ENCODE assay signal across 23 mouse cellular contexts in genomic region chr11:88688644-88689043, GRCm38 (mm10). TPM values are rescaled to one million over a fixed set of nuclear protein-coding genes. Genes with fewer than 3 reads are reported as not detected.
DNase-seq lines count a peak whose midpoint lies in the region; ATAC-seq and TF ChIP-seq lines count a peak whose summit lies in the region.
"Had no signal": no experiment of that assay in that cellular context is flagged by ENCODE, and none has a peak within 500 bp of the region (broad histone marks: within the 10 kb centered on the region; RNA-seq: fewer than 3 reads in every experiment).

No protein-coding gene starts in this region.

- H3K9ac ChIP-seq in kidney, embryonic 16.5 days (replicated peaks; ENCODE audit: low read length), result 0 out of 2 replicates have a peak overlapping the region, but pooled peaks have one; percentile 22
- no peak overlapping the region for H3K9ac ChIP-seq in midbrain, embryonic 11.5 days (ENCODE audit: low read length)
- H3K9ac ChIP-seq in liver, postnatal 0 days (replicated peaks), result no peak overlapping the region
- H3K9ac ChIP-seq: heart, embryonic 15.5 days; lung, embryonic 15.5 days had no signal

- no peak for TF ChIP-seq CTCF in liver, postnatal 0 days (IDR thresholded peaks at IDR 0.05; ENCODE audit: low read depth)

- H3K9me3 ChIP-seq in kidney, embryonic 16.5 days (ENCODE audit: low read length), result no peaks in the 10 kb centered on the region
- no peaks in the 10 kb centered on the region for H3K9me3 ChIP-seq in midbrain, embryonic 10.5 days (replicated peaks)
- no peaks in the 10 kb centered on the region for H3K9me3 ChIP-seq in midbrain, embryonic 11.5 days (ENCODE audit: control insufficient read depth, low read length)
- H3K9me3 ChIP-seq in liver, postnatal 0 days (ENCODE audit: low read length), result no peaks in the 10 kb centered on the region
- H3K9me3 ChIP-seq: heart, embryonic 15.5 days; lung, embryonic 15.5 days; megakaryocyte, embryonic 14.5 days had no signal

- peak overlapping the region; percentile 88; the same call in 1 of the 2 replicates for H3K27ac ChIP-seq in kidney, embryonic 16.5 days (ENCODE audit: low read length)
- peak overlapping the region; percentile 78 for H3K27ac ChIP-seq in midbrain, embryonic 10.5 days (replicated peaks)
- H3K27ac ChIP-seq in midbrain, embryonic 11.5 days (ENCODE audit: low read depth, low read length), result no peak overlapping the region
- peak overlapping the region; percentile 30; the same call in 1 of the 2 replicates for H3K27ac ChIP-seq in liver, postnatal 0 days (ENCODE audit: low read depth)
- H3K27ac ChIP-seq: heart, adult 2 months; heart, embryonic 15.5 days; hindbrain, postnatal 0 days; stomach, postnatal 0 days had no signal

- intact Hi-C loops in left cerebral cortex, postnatal 36 days (cut with DNase I), result no loop called here

- H3K4me1 ChIP-seq in kidney, embryonic 16.5 days (ENCODE audit: insufficient read depth, low read length), result peaks cover 91% of the 10 kb centered on the region
- peaks cover 97% of the 10 kb centered on the region for H3K4me1 ChIP-seq in midbrain, embryonic 10.5 days
- peaks cover 63% of the 10 kb centered on the region for H3K4me1 ChIP-seq in midbrain, embryonic 11.5 days (ENCODE audit: control insufficient read depth, insufficient read depth, low read length)
- H3K4me1 ChIP-seq in liver, postnatal 0 days (ENCODE audit: insufficient read depth), result peaks cover 27% of the 10 kb centered on the region

- peaks cover 16% of the 10 kb centered on the region for H3K36me3 ChIP-seq in kidney, embryonic 16.5 days (ENCODE audit: insufficient read depth, low read length)
- peaks cover 72% of the 10 kb centered on the region for H3K36me3 ChIP-seq in midbrain, embryonic 10.5 days
- H3K36me3 ChIP-seq in midbrain, embryonic 11.5 days (ENCODE audit: control insufficient read depth, insufficient read depth, low read length), result peaks cover 16% of the 10 kb centered on the region
- peaks cover 3% of the 10 kb centered on the region; the same call in 1 of the 2 replicates for H3K36me3 ChIP-seq in liver, postnatal 0 days (replicated peaks; ENCODE audit: insufficient read depth, low read length)
- H3K36me3 ChIP-seq: lung, embryonic 15.5 days had no signal

- no peak for ATAC-seq in kidney, embryonic 16.5 days (ENCODE audit: low FRiP score, low TSS enrichment)
- no peak for ATAC-seq in midbrain, embryonic 11.5 days (ENCODE audit: low FRiP score)
- ATAC-seq in liver, postnatal 0 days, result peak; percentile 83
- ATAC-seq: hindbrain, postnatal 0 days; intestine, postnatal 0 days had no signal

- no peaks in the 10 kb centered on the region for H3K27me3 ChIP-seq in kidney, embryonic 16.5 days (ENCODE audit: insufficient read depth, low read length)
- no peaks in the 10 kb centered on the region for H3K27me3 ChIP-seq in midbrain, embryonic 10.5 days (ENCODE audit: low read depth, poor library complexity, severe bottlenecking)
- no peaks in the 10 kb centered on the region for H3K27me3 ChIP-seq in midbrain, embryonic 11.5 days (ENCODE audit: control insufficient read depth, insufficient read depth, low read length)
- no peaks in the 10 kb centered on the region for H3K27me3 ChIP-seq in liver, postnatal 0 days (ENCODE audit: insufficient read depth, low read length)
- H3K27me3 ChIP-seq: heart, embryonic 15.5 days; lung, embryonic 15.5 days; megakaryocyte, embryonic 14.5 days had no signal

- no peak for DNase-seq in kidney, postnatal 25 days
- no peak for DNase-seq in midbrain, embryonic 10.5 days (ENCODE audit: low spot score)
- no peak for DNase-seq in midbrain, embryonic 11.5 days (ENCODE audit: low spot score, missing footprints)
- DNase-seq in R1 (ENCODE audit: low read depth, low spot score), result peak; percentile 66
- peak; percentile 29 for DNase-seq in liver, postnatal 0 days
- DNase-seq in left cerebral cortex, postnatal 36 days (ENCODE audit: low spot score in 2 of 2), result no peak
- DNase-seq: adrenal gland, postnatal 36 days; cerebellum, adult 9-11 months; gastrocnemius, postnatal 36 days; heart, adult 2 months; heart, postnatal 36 days; kidney, postnatal 14 days; lung, postnatal 36 days; right cerebral cortex, postnatal 14 days; thymus, adult 2 months; thymus, postnatal 4 days had no signal

- WGBS in kidney, embryonic 16.5 days, result 91% methylated on average over 8 of the region's 8 CpGs
- 95% methylated on average over 8 of the region's 8 CpGs for WGBS in midbrain, embryonic 10.5 days
- 91% methylated on average over 8 of the region's 8 CpGs for WGBS in midbrain, embryonic 11.5 days
- 73% methylated on average over 8 of the region's 8 CpGs for WGBS in liver, postnatal 0 days (ENCODE audit: insufficient replicate concordance)

- no peak overlapping the region for H3K4me3 ChIP-seq in kidney, embryonic 16.5 days (ENCODE audit: low read length)
- no peak overlapping the region for H3K4me3 ChIP-seq in midbrain, embryonic 10.5 days
- no peak overlapping the region for H3K4me3 ChIP-seq in midbrain, embryonic 11.5 days (ENCODE audit: low read depth, low read length)
- H3K4me3 ChIP-seq in liver, postnatal 0 days (ENCODE audit: low read depth, low read length), result no peak overlapping the region
- H3K4me3 ChIP-seq: heart, adult 2 months; heart, embryonic 15.5 days; lung, embryonic 15.5 days; megakaryocyte, embryonic 14.5 days had no signal

- TF ChIP-seq EP300 in liver, postnatal 0 days (IDR thresholded peaks at IDR 0.05; ENCODE audit: low read depth), result no peak

- no peak overlapping the region for H3K4me2 ChIP-seq in kidney, embryonic 16.5 days (replicated peaks; ENCODE audit: low read depth, low read length)
- H3K4me2 ChIP-seq in midbrain, embryonic 11.5 days, result no peak overlapping the region
- H3K4me2 ChIP-seq in liver, postnatal 0 days (ENCODE audit: low read depth, low read length), result no peak overlapping the region
- H3K4me2 ChIP-seq: heart, embryonic 15.5 days; lung, embryonic 15.5 days had no signal

RNA-seq across cellular contexts. Expression of gene Msi2, which starts 29.7 kb away (rescaled TPM):
- 24.3 and 30.0 TPM in 2 replicates for polyA plus RNA-seq in kidney, embryonic 16.5 days (2015; fragmentation: Nextera tagmentation; extraction: Ambion mirVana)
- 25.3 and 30.5 TPM in 2 replicates for polyA plus RNA-seq in midbrain, embryonic 10.5 days (2016; fragmentation: Nextera tagmentation; extraction: Ambion mirVana)
- 25.7 and 27.0 TPM in 2 replicates for polyA plus RNA-seq in midbrain, embryonic 11.5 days (2014; fragmentation: Nextera tagmentation; extraction: Ambion mirVana)
- polyA plus RNA-seq in liver, postnatal 0 days (2015; fragmentation: Nextera tagmentation; extraction: Ambion mirVana), result 3.4 and 3.7 TPM in 2 replicates
- 100 to 1,000 TPM; 117 to 132 TPM for total RNA-seq in left cerebral cortex, postnatal 36 days (2021)

Comparison
In these comparisons a context has a peak if more than half of its experiments do, and no peak if none do; other contexts are left out.
1. DNase-seq: peak in R1 (single experiment) and liver, postnatal 0 days (single experiment); none in kidney, postnatal 25 days (0 of 2), midbrain, embryonic 10.5 days (single experiment), midbrain, embryonic 11.5 days (single experiment) and left cerebral cortex, postnatal 36 days (0 of 2).